Mouse (Mus musculus) CD8-positive naive resting alpha-beta T cell, adult 2 months (primary cell): ENCODE data around the gene Gli1.
"Not testable (repeated sequence)": the region's sequence is repeated elsewhere in the genome, so short reads cannot be mapped to it uniquely, and the experiment has no call there.

Source experiments
- DNase-seq, 2 experiments: peaks; one replicate each; pipeline ENCODE4 v3.0.0; 2022; ENCODE audit warnings: low read depth in 2 of 2, low spot score in 2 of 2

Gene Gli1

GRCm38 (mm10) chr10:127323131-127323855, 18.5 kb downstream of the Gli1 start:
- DNase-seq = no peak

- DNase-seq = no peak
These were observed 19.1 kb downstream of the Gli1 start for GRCm38 (mm10) chr10:127322669-127323068.

GRCm38 (mm10) chr10:127322178-127322577, 19.6 kb downstream of the Gli1 start:
- no peak for DNase-seq

- DNase-seq = no peak
These were observed 20.2 kb downstream of the Gli1 start, which contains the start of gene Arhgap9 for GRCm38 (mm10) chr10:127321621-127322020. Arhgap9 (plus strand) TSS chr10:127321964.

- DNase-seq = no peak
These were observed 21.8 kb downstream of the Gli1 start for GRCm38 (mm10) chr10:127319969-127320368.

- DNase-seq = no peak
These were observed 23.8 kb downstream of the Gli1 start for GRCm38 (mm10) chr10:127318009-127318408.

GRCm38 (mm10) chr10:127317277-127317676, 24.5 kb downstream of the Gli1 start:
- no peak for DNase-seq

- not testable (repeated sequence) for DNase-seq
These were observed 26.8 kb downstream of the Gli1 start for GRCm38 (mm10) chr10:127314950-127315349.

GRCm38 (mm10) chr10:127313516-127313915, 28.3 kb downstream of the Gli1 start:
- not testable (repeated sequence) for DNase-seq

GRCm38 (mm10) chr10:127312858-127313257, 28.9 kb downstream of the Gli1 start:
- no peak for DNase-seq

GRCm38 (mm10) chr10:127312356-127312676, 29.5 kb downstream of the Gli1 start:
- peak; percentile 78 to 87 for DNase-seq

- DNase-seq = peak; percentile 91 to 93
These were observed 30.1 kb downstream of the Gli1 start, which contains the start of gene Mars for GRCm38 (mm10) chr10:127311476-127312355. Mars (minus strand) TSS chr10:127311786.

- no peak for DNase-seq
These were observed 31.0 kb downstream of the Gli1 start for GRCm38 (mm10) chr10:127310523-127311475.

GRCm38 (mm10) chr10:127309167-127309566, 32.6 kb downstream of the Gli1 start:
- not testable (repeated sequence) for DNase-seq

- DNase-seq = no peak
These were observed 38.6 kb downstream of the Gli1 start for GRCm38 (mm10) chr10:127303136-127303535.

- DNase-seq = no peak
These were observed 41.4 kb downstream of the Gli1 start for GRCm38 (mm10) chr10:127300361-127300760.

GRCm38 (mm10) chr10:127297015-127297871, 44.5 kb downstream of the Gli1 start:
- no peak for DNase-seq

- DNase-seq = no peak
These were observed 45.6 kb downstream of the Gli1 start for GRCm38 (mm10) chr10:127295986-127296794.

GRCm38 (mm10) chr10:127294895-127295510, 46.8 kb downstream of the Gli1 start:
- DNase-seq = no peak
